9 mouse cellular contexts compared by ENCODE assay signal in genomic region chr17:35052271-35052798, GRCm38 (mm10). TPM values are rescaled to one million over a fixed set of nuclear protein-coding genes. Genes with fewer than 3 reads are reported as not detected.
DNase-seq lines count a peak whose midpoint lies in the region; ATAC-seq and TF ChIP-seq lines count a peak whose summit lies in the region.
"Had no signal": no experiment of that assay in that cellular context is flagged by ENCODE, and none has a peak within 500 bp of the region (broad histone marks: within the 10 kb centered on the region; RNA-seq: fewer than 3 reads in every experiment).

No protein-coding gene starts in this region.

- H3K4me2 ChIP-seq in liver, embryonic 12.5 days = peak overlapping the region; percentile 98

- H3K27me3 ChIP-seq in cerebellum, adult 2 months (ENCODE audit: control insufficient read depth, insufficient read depth, low read length) = no peaks in the 10 kb centered on the region
- no peaks in the 10 kb centered on the region for H3K27me3 ChIP-seq in spleen, adult 2 months (ENCODE audit: control insufficient read depth, insufficient read depth, low read length)
- no peaks in the 10 kb centered on the region for H3K27me3 ChIP-seq in liver, embryonic 12.5 days (replicated peaks)

- WGBS in cerebellum, adult 2 months = 60% methylated on average over 12 of the region's 12 CpGs
- WGBS in spleen, adult 2 months = 81% methylated on average over 12 of the region's 12 CpGs
- 79% methylated on average over 12 of the region's 12 CpGs for WGBS in liver, embryonic 12.5 days (ENCODE audit: insufficient replicate concordance)

- DNase-seq in cerebellum, adult 2 months = no peak
- no peak for DNase-seq in cerebellum, postnatal 4 days (ENCODE audit: low spot score in 2 of 2)
- no peak for DNase-seq in spleen, adult 2 months (ENCODE audit: low read depth in 1 of 2, low spot score in 2 of 2)
- no peak for DNase-seq in spleen, adult 12 weeks (ENCODE audit: low spot score)
- no peak for DNase-seq in MN1 (ENCODE audit: low spot score)
- no peak for DNase-seq in adrenal gland, postnatal 4 days (ENCODE audit: low spot score in 2 of 2)

- H3K4me1 ChIP-seq in cerebellum, adult 2 months (ENCODE audit: control insufficient read depth, insufficient read depth, low read length) = peaks cover 12% of the 10 kb centered on the region
- peaks cover 26% of the 10 kb centered on the region for H3K4me1 ChIP-seq in spleen, adult 2 months (ENCODE audit: control insufficient read depth, insufficient read depth, insufficient read length)
- peaks cover 69% of the 10 kb centered on the region for H3K4me1 ChIP-seq in liver, embryonic 12.5 days

- H3K9me3 ChIP-seq in liver, embryonic 12.5 days (replicated peaks) = no peaks in the 10 kb centered on the region

- TF ChIP-seq POLR2A in cerebellum, adult 2 months (IDR thresholded peaks at IDR 0.05; ENCODE audit: borderline replicate concordance, insufficient read depth, low read length) = no peak
- TF ChIP-seq POLR2A in spleen, adult 2 months (IDR thresholded peaks at IDR 0.05; ENCODE audit: low read depth, low read length) = no peak

- H3K27ac ChIP-seq in cerebellum, adult 2 months (ENCODE audit: insufficient read depth, low read length) = peak overlapping the region; percentile 96
- peak overlapping the region; percentile 98 for H3K27ac ChIP-seq in spleen, adult 2 months (ENCODE audit: insufficient read depth, low read length)
- H3K27ac ChIP-seq in liver, embryonic 12.5 days = peak overlapping the region; percentile 94

- no peak for ATAC-seq in liver, embryonic 12.5 days
- ATAC-seq in inflammation-experienced regulatory T-cells, adult 6 months = no peak

- peak overlapping the region; percentile 92 for H3K9ac ChIP-seq in liver, embryonic 12.5 days

- H3K36me3 ChIP-seq in spleen, adult 2 months (ENCODE audit: control insufficient read depth, insufficient read depth, low read length) = peaks cover 31% of the 10 kb centered on the region
- H3K36me3 ChIP-seq in liver, embryonic 12.5 days = peaks cover 53% of the 10 kb centered on the region

- TF ChIP-seq CTCF in cerebellum, adult 2 months (IDR thresholded peaks at IDR 0.05; ENCODE audit: borderline replicate concordance, insufficient read depth, low read depth, low read length) = no peak
- TF ChIP-seq CTCF in spleen, adult 2 months (IDR thresholded peaks at IDR 0.05; ENCODE audit: extremely low read depth, insufficient read depth, insufficient read length, insufficient replicate concordance) = no peak

- peak overlapping the region; percentile 77 for H3K4me3 ChIP-seq in cerebellum, adult 2 months (replicated peaks; ENCODE audit: insufficient read depth, low read depth, low read length)
- peak overlapping the region; percentile 74 for H3K4me3 ChIP-seq in spleen, adult 2 months (ENCODE audit: extremely low read depth, insufficient read depth, insufficient read length)
- H3K4me3 ChIP-seq in liver, embryonic 12.5 days = peak overlapping the region; percentile 88

RNA-seq across cellular contexts. Expression of gene Clic1, which starts 2.6 kb away (rescaled TPM):
- 41.2 and 42.9 TPM in 2 replicates for polyA plus RNA-seq in cerebellum, adult 2 months (2012; rRNA removed)
- 123 and 134 TPM in 2 replicates for polyA plus RNA-seq in spleen, adult 2 months (2012; rRNA removed)
- 160 and 162 TPM in 2 replicates for polyA plus RNA-seq in liver, embryonic 12.5 days (2016; fragmentation: Nextera tagmentation; extraction: Ambion mirVana)
- polyA plus RNA-seq in inflammation-experienced regulatory T-cells, adult 6 months (2017; shearing (Covaris generic)) = 100 to 1,000 TPM; 487 to 766 (median 514) TPM
- 100 to 1,000 TPM; 137 to 146 TPM for total RNA-seq in adrenal gland, postnatal 4 days (2021)

RNA-seq across cellular contexts. Expression of gene Msh5, which starts 5.8 kb away (rescaled TPM):
- 4.3 and 5.5 TPM in 2 replicates for polyA plus RNA-seq in cerebellum, adult 2 months (2012; rRNA removed)
- 8.6 and 9.5 TPM in 2 replicates for polyA plus RNA-seq in spleen, adult 2 months (2012; rRNA removed)
- polyA plus RNA-seq in liver, embryonic 12.5 days (2016; fragmentation: Nextera tagmentation; extraction: Ambion mirVana) = 4.0 and 4.8 TPM in 2 replicates
- 1 to 10 TPM; 1.3 to 1.4 (median 1.4) TPM for polyA plus RNA-seq in inflammation-experienced regulatory T-cells, adult 6 months (2017; shearing (Covaris generic))
- 10 to 100 TPM in 1 of 2 experiments, 1 to 10 TPM in 1; 8.2 to 11.0 TPM for total RNA-seq in adrenal gland, postnatal 4 days (2021)

RNA-seq across cellular contexts. Expression of gene Ddah2, which starts 6.5 kb away (rescaled TPM):
- 59.5 and 63.3 TPM in 2 replicates for polyA plus RNA-seq in cerebellum, adult 2 months (2012; rRNA removed)
- polyA plus RNA-seq in spleen, adult 2 months (2012; rRNA removed) = 18.4 and 18.9 TPM in 2 replicates
- 49.0 and 49.1 TPM in 2 replicates for polyA plus RNA-seq in liver, embryonic 12.5 days (2016; fragmentation: Nextera tagmentation; extraction: Ambion mirVana)
- polyA plus RNA-seq in inflammation-experienced regulatory T-cells, adult 6 months (2017; shearing (Covaris generic)) = 1 to 10 TPM in 2 of 3 experiments, under 1 TPM in 1; 0.91 to 3.0 (median 1.3) TPM
- total RNA-seq in adrenal gland, postnatal 4 days (2021) = 10 to 100 TPM; 55.1 to 67.4 TPM

RNA-seq across cellular contexts. Expression of gene Ly6g6c, which starts 12.9 kb away (rescaled TPM):
- polyA plus RNA-seq in cerebellum, adult 2 months (2012; rRNA removed) = 0.11 and 0.15 TPM in 2 replicates
- 0.47 and 0.59 TPM in 2 replicates for polyA plus RNA-seq in spleen, adult 2 months (2012; rRNA removed)
- polyA plus RNA-seq in liver, embryonic 12.5 days (2016; fragmentation: Nextera tagmentation; extraction: Ambion mirVana) = 0.41 and 0.44 TPM in 2 replicates
- polyA plus RNA-seq in inflammation-experienced regulatory T-cells, adult 6 months (2017; shearing (Covaris generic)) = not detected
- total RNA-seq in adrenal gland, postnatal 4 days (2021) = under 1 TPM; 0.31 to 0.34 TPM
- total RNA-seq: common myeloid progenitor, adult 5-6 weeks had no signal

RNA-seq across cellular contexts. Expression of gene Mpig6b, which starts 13.6 kb away (rescaled TPM):
- 0.25 and 0.43 TPM in 2 replicates for polyA plus RNA-seq in cerebellum, adult 2 months (2012; rRNA removed)
- 4.8 and 5.6 TPM in 2 replicates for polyA plus RNA-seq in spleen, adult 2 months (2012; rRNA removed)
- polyA plus RNA-seq in liver, embryonic 12.5 days (2016; fragmentation: Nextera tagmentation; extraction: Ambion mirVana) = 7.3 and 8.7 TPM in 2 replicates
- not detected for polyA plus RNA-seq in inflammation-experienced regulatory T-cells, adult 6 months (2017; shearing (Covaris generic))
- under 1 TPM; 0.22 to 0.90 TPM for total RNA-seq in adrenal gland, postnatal 4 days (2021)
- total RNA-seq: common myeloid progenitor, adult 5-6 weeks had no signal
